Mouse (Mus musculus): ENCODE results near the gene Timm29. TPM values are rescaled to one million over a fixed set of nuclear protein-coding genes. Genes with fewer than 3 reads are reported as not detected.

Gene Timm29
- polyA plus RNA-seq, 1 experiment from 2014 or later: 74.0 TPM

DNA sequence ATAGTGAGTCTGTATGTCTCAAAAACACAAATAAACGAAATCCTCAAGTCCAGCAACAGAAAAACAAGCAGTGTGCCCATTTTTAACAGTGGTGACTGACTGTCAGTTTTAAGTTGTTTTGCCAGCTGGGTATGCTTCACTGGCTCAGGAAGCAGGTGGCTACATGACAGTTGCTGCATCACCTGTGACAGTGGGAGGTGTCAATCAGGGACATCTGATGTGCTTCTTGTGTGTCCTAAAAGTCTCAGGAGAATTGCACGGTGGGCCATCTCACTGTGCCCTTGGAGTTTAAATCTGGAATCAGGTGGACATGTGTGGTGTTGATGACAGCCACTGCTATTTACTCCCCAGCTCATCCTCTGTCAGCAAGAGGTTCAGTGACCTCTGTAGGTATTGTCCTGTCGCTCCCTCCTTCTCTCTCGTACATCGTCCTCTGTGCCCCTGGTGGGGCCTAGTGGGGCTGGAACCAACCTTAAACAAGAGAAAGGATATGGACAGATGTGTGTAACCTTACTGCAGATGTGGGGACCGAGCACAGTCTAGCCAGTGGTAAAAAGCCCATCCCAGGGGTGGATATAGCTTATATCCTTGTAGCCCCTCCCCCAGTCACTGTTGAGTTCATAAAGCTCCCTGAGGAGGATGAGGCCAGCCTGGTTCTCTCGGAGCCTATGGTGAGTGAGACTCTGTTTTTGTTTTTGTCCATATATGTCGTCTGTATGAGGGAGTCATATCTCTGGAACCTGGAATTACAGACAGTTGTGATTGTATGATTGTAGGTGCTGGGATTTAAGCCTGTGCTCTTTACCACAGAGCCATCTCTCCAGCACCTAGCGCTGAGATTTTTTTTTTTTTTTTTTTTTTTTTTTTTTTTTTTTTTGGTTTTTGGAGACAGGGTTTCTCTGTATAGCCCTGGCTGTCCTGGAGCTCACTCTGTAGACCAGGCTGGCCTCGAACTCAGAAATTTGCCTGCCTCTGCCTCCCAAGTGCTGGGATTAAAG, 33.1 kb downstream of the Timm29 start:
- Histone ChIP-seq H3K27me3 (ENCODE audit: control insufficient read depth, insufficient read depth, low read length) (no peaks in the 10 kb centered on the region), H3K4me2 (replicated peaks) (no peak overlapping the region), H3K4me3 (replicated peaks; ENCODE audit: low read length) (no peak overlapping the region), H3K9ac (no peak overlapping the region), H3K4me1 (replicated peaks; ENCODE audit: control insufficient read depth, insufficient read depth, low read length) (peaks cover 6% of the 10 kb centered on the region; the same call in 1 of the 2 replicates), H3K36me3 (replicated peaks; ENCODE audit: control insufficient read depth, insufficient read depth) (no peaks in the 10 kb centered on the region), H3K27ac (no peak overlapping the region), H3K9me3 (ENCODE audit: control insufficient read depth, low read length) (no peaks in the 10 kb centered on the region)
- 80% methylated on average over 10 of the region's 10 CpGs for WGBS
- no peak for ATAC-seq (ENCODE audit: low FRiP score)
- DNase-seq (ENCODE audit: low spot score): no peak

- H3K4me3 ChIP-seq (replicated peaks; ENCODE audit: low read length): no peak overlapping the region
- ATAC-seq (ENCODE audit: low FRiP score) (no peak), DNase-seq (ENCODE audit: low spot score) (no peak)
- no peaks in the 10 kb centered on the region for H3K27me3 ChIP-seq (ENCODE audit: control insufficient read depth, insufficient read depth, low read length)
- peaks cover 5% of the 10 kb centered on the region; the same call in 1 of the 2 replicates for H3K36me3 ChIP-seq (replicated peaks; ENCODE audit: control insufficient read depth, insufficient read depth)
- peaks cover 6% of the 10 kb centered on the region; the same call in 1 of the 2 replicates for H3K4me1 ChIP-seq (replicated peaks; ENCODE audit: control insufficient read depth, insufficient read depth, low read length)
- no peak overlapping the region for H3K9ac ChIP-seq
- no peaks in the 10 kb centered on the region for H3K9me3 ChIP-seq (ENCODE audit: control insufficient read depth, low read length)
- no peak overlapping the region for H3K4me2 ChIP-seq (replicated peaks)
- H3K27ac ChIP-seq: no peak overlapping the region
Measured at GRCm38 (mm10) chr9:21626571-21626970, 34.0 kb downstream of the Timm29 start.

GRCm38 (mm10) chr9:21627145-21627795, 34.7 kb downstream of the Timm29 start:
- Histone ChIP-seq H3K4me2 (replicated peaks) (no peak overlapping the region), H3K4me3 (replicated peaks; ENCODE audit: low read length) (no peak overlapping the region), H3K9ac (no peak overlapping the region), H3K4me1 (replicated peaks; ENCODE audit: control insufficient read depth, insufficient read depth, low read length) (peaks cover 6% of the 10 kb centered on the region; the same call in 1 of the 2 replicates), H3K9me3 (ENCODE audit: control insufficient read depth, low read length) (no peaks in the 10 kb centered on the region), H3K27me3 (ENCODE audit: control insufficient read depth, insufficient read depth, low read length) (no peaks in the 10 kb centered on the region), H3K36me3 (replicated peaks; ENCODE audit: control insufficient read depth, insufficient read depth) (peaks cover 5% of the 10 kb centered on the region; the same call in 1 of the 2 replicates), H3K27ac (no peak overlapping the region; the same call in 1 of the 2 replicates)
- 60% methylated on average over 5 of the region's 5 CpGs for WGBS
- DNase-seq (ENCODE audit: low spot score): no peak
- ATAC-seq (ENCODE audit: low FRiP score): no peak

DNA sequence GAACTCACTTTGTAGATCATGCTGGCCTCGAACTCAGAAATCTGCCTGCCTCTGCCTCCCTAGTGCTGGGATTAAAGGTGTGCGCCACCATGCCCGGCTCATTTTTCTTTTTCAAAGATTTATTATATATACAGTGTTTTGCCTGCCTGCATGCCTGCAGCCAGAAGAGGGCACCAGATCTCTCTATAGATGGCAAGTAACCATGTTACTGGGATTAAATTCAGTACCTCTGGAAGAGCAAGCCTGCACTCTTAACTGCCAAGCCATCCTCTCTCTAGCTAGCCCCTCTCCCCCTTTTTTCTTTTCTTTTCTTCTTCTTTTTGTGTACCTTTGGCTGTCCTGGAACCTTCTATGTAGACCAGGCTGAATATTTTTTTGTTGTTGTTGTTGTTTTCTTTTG, 38.2 kb downstream of the Timm29 start:
- H3K36me3 ChIP-seq (replicated peaks; ENCODE audit: control insufficient read depth, insufficient read depth): peaks cover 34% of the 10 kb centered on the region
- 90% methylated on average over 3 of the region's 3 CpGs for WGBS
- H3K4me2 ChIP-seq (replicated peaks): no peak overlapping the region
- no peak overlapping the region for H3K9ac ChIP-seq
- DNase-seq (ENCODE audit: low spot score) (no peak), ATAC-seq (ENCODE audit: low FRiP score) (no peak)
- no peaks in the 10 kb centered on the region for H3K9me3 ChIP-seq (ENCODE audit: control insufficient read depth, low read length)
- peaks cover 1% of the 10 kb centered on the region; the same call in 1 of the 2 replicates for H3K4me1 ChIP-seq (replicated peaks; ENCODE audit: control insufficient read depth, insufficient read depth, low read length)
- no peak overlapping the region for H3K4me3 ChIP-seq (replicated peaks; ENCODE audit: low read length)
- H3K27me3 ChIP-seq (ENCODE audit: control insufficient read depth, insufficient read depth, low read length): no peaks in the 10 kb centered on the region
- no peak overlapping the region for H3K27ac ChIP-seq

GRCm38 (mm10) chr9:21633106-21633505, 40.6 kb downstream of the Timm29 start:
- no peaks in the 10 kb centered on the region for H3K4me1 ChIP-seq (replicated peaks; ENCODE audit: control insufficient read depth, insufficient read depth, low read length)
- H3K36me3 ChIP-seq (replicated peaks; ENCODE audit: control insufficient read depth, insufficient read depth): peaks cover 58% of the 10 kb centered on the region
- no peak overlapping the region for H3K4me2 ChIP-seq (replicated peaks)
- H3K9ac ChIP-seq: no peak overlapping the region
- DNase-seq (ENCODE audit: low spot score) (no peak), ATAC-seq (ENCODE audit: low FRiP score) (no peak)
- no peak overlapping the region for H3K27ac ChIP-seq
- no peaks in the 10 kb centered on the region for H3K27me3 ChIP-seq (ENCODE audit: control insufficient read depth, insufficient read depth, low read length)
- 77% methylated on average over 3 of the region's 3 CpGs for WGBS
- H3K4me3 ChIP-seq (replicated peaks; ENCODE audit: low read length): no peak overlapping the region
- no peaks in the 10 kb centered on the region for H3K9me3 ChIP-seq (ENCODE audit: control insufficient read depth, low read length)

DNA sequence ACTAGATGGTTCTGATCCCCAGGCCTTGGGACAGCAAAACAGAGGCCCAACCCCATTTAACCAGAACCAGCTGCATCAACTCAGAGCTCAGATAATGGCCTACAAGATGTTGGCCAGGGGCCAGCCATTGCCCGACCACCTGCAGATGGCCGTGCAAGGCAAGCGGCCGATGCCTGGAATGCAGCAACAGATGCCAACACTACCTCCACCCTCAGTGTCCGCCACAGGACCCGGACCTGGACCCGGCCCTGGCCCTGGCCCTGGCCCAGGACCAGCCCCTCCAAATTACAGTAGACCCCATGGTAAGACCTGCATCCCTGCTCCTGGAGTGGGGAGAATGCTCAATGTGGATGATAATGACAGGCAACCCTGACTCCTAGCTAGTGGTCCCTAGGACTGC, 43.1 kb downstream of the Timm29 start:
- no peak overlapping the region for H3K9ac ChIP-seq
- no peaks in the 10 kb centered on the region for H3K27me3 ChIP-seq (ENCODE audit: control insufficient read depth, insufficient read depth, low read length)
- H3K4me2 ChIP-seq (replicated peaks): no peak overlapping the region
- H3K4me1 ChIP-seq (replicated peaks; ENCODE audit: control insufficient read depth, insufficient read depth, low read length): no peaks in the 10 kb centered on the region
- ATAC-seq (ENCODE audit: low FRiP score) (no peak), DNase-seq (ENCODE audit: low spot score) (no peak)
- H3K27ac ChIP-seq: no peak overlapping the region
- WGBS: 45% methylated on average over 7 of the region's 7 CpGs
- H3K9me3 ChIP-seq (ENCODE audit: control insufficient read depth, low read length): no peaks in the 10 kb centered on the region
- no peak overlapping the region for H3K4me3 ChIP-seq (replicated peaks; ENCODE audit: low read length)
- H3K36me3 ChIP-seq (replicated peaks; ENCODE audit: control insufficient read depth, insufficient read depth): peaks cover 83% of the 10 kb centered on the region

DNA sequence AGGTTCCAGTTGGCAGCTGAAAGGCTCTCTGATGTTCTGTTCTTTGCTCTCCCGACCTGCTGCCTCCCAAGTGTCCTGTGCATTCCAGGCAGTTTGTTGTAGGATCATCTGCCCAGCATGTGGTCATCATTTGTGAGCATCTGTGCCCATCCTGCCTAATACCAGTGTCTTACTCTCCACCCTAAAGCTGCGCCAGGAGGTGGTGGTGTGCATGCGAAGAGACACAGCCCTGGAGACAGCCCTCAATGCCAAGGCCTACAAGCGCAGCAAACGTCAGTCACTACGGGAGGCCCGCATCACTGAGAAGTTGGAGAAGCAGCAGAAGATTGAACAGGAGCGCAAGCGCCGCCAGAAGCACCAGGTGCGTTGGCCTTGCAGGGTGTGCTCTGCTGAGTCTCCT, 46.5 kb downstream of the Timm29 start:
- DNase-seq (ENCODE audit: low spot score): no peak
- Histone ChIP-seq H3K36me3 (replicated peaks; ENCODE audit: control insufficient read depth, insufficient read depth) (peaks cover 99% of the 10 kb centered on the region), H3K27ac (no peak overlapping the region), H3K27me3 (ENCODE audit: control insufficient read depth, insufficient read depth, low read length) (no peaks in the 10 kb centered on the region), H3K4me1 (replicated peaks; ENCODE audit: control insufficient read depth, insufficient read depth, low read length) (no peaks in the 10 kb centered on the region), H3K4me3 (replicated peaks; ENCODE audit: low read length) (no peak overlapping the region), H3K4me2 (replicated peaks) (no peak overlapping the region), H3K9me3 (ENCODE audit: control insufficient read depth, low read length) (no peaks in the 10 kb centered on the region), H3K9ac (no peak overlapping the region)
- 94% methylated on average over 11 of the region's 11 CpGs for WGBS
- no peak for ATAC-seq (ENCODE audit: low FRiP score)

MicroRNAs within 50 kb of the gene (microRNA counts, 519-probe panel; counts per million panel counts)
- not detected for microRNA mmu-miR-1946b

Small RNA genes within 50 kb of the gene (microRNA-seq; reads per million reads assigned to microRNA genes)
- not detected for gene Mir1946b

Other genes with a start within 250 kb of the Timm29 start
- gene Ilf3, start 224.9 kb upstream of the Timm29 start, polyA plus RNA-seq (2014; fragmentation: Nextera tagmentation; extraction: Ambion mirVana): 188 and 201 TPM in 2 replicates
- 39.3 and 39.7 TPM in 2 replicates for gene Qtrt1, start 180.9 kb upstream of the Timm29 start, polyA plus RNA-seq (2014; fragmentation: Nextera tagmentation; extraction: Ambion mirVana)
- gene Dnm2, start 167.8 kb upstream of the Timm29 start, polyA plus RNA-seq (2014; fragmentation: Nextera tagmentation; extraction: Ambion mirVana): 58.3 and 60.7 TPM in 2 replicates
- gene Tmed1, start 82.5 kb upstream of the Timm29 start, polyA plus RNA-seq (2014; fragmentation: Nextera tagmentation; extraction: Ambion mirVana): 46.3 and 51.1 TPM in 2 replicates
- gene AB124611, start 66.5 kb upstream of the Timm29 start, polyA plus RNA-seq (2014; fragmentation: Nextera tagmentation; extraction: Ambion mirVana): 0.99 and 2.0 TPM in 2 replicates
- gene Carm1, start 45.8 kb upstream of the Timm29 start, polyA plus RNA-seq (2014; fragmentation: Nextera tagmentation; extraction: Ambion mirVana): 37.0 and 41.3 TPM in 2 replicates
- 17.2 and 18.7 TPM in 2 replicates for gene Yipf2, start 106 bp downstream of the Timm29 start, polyA plus RNA-seq (2014; fragmentation: Nextera tagmentation; extraction: Ambion mirVana)
- gene Smarca4, start 23.4 kb downstream of the Timm29 start, polyA plus RNA-seq (2014; fragmentation: Nextera tagmentation; extraction: Ambion mirVana): 136 and 138 TPM in 2 replicates
- gene Ldlr, start 130.8 kb downstream of the Timm29 start, polyA plus RNA-seq (2014; fragmentation: Nextera tagmentation; extraction: Ambion mirVana): 7.3 and 7.9 TPM in 2 replicates
- 17.7 and 18.7 TPM in 2 replicates for gene Spc24, start 167.6 kb downstream of the Timm29 start, polyA plus RNA-seq (2014; fragmentation: Nextera tagmentation; extraction: Ambion mirVana)
- gene Kank2, start 206.0 kb downstream of the Timm29 start, polyA plus RNA-seq (2014; fragmentation: Nextera tagmentation; extraction: Ambion mirVana): 3.0 and 3.3 TPM in 2 replicates
- 0.33 and 0.62 TPM in 2 replicates for gene Angptl8, start 242.8 kb downstream of the Timm29 start, polyA plus RNA-seq (2014; fragmentation: Nextera tagmentation; extraction: Ambion mirVana)

Data from hindbrain, embryonic 14.5 days (tissue).